Mouse (Mus musculus): ENCODE measurements around the gene Slc22a3.

- TF ChIP-seq POLR2A (IDR thresholded peaks at IDR 0.05; ENCODE audit: control insufficient read depth, extremely low read depth, insufficient read depth, low read length, poor library complexity) = no peak
- TF ChIP-seq CTCF (IDR thresholded peaks at IDR 0.05; ENCODE audit: borderline replicate concordance, control insufficient read depth, extremely low read depth, insufficient read depth, low read length, poor library complexity) = no peak
Measured at GRCm38 (mm10) chr17:12428369-12428768, 79.1 kb downstream of the Slc22a3 start.
